Mouse (Mus musculus) heart, adult 2 months (tissue): ENCODE data around the gene Golgb1. TPM values are rescaled to one million over a fixed set of nuclear protein-coding genes. Genes with fewer than 3 reads are reported as not detected.
"Not testable (repeated sequence)": the region's sequence is repeated elsewhere in the genome, so short reads cannot be mapped to it uniquely, and the experiment has no call there.

Experiments used
- DNase-seq, 2 experiments: peaks; one replicate each; pipeline ENCODE4 v3.0.0; 2021
- H3K27ac ChIP-seq: fragments of 200-600 bp; 2 replicates; pipeline ENCODE4 v1.8.1; 2022
- H3K27me3 ChIP-seq: fragments of 200-500 bp; 2 replicates; pipeline ENCODE4 v1.6.1; 2012; ENCODE audit warnings: mild to moderate bottlenecking, low read length, inconsistent platforms, mixed read lengths; ENCODE audit not compliant: control insufficient read depth, insufficient read depth
- H3K36me3 ChIP-seq: fragments of 200-500 bp; 2 replicates; pipeline ENCODE4 v1.6.1; 2012; ENCODE audit warnings: low read length, inconsistent platforms; ENCODE audit not compliant: control insufficient read depth, insufficient read depth
- H3K4me1 ChIP-seq: fragments of 200-500 bp; 2 replicates; pipeline ENCODE4 v1.6.1; 2011; ENCODE audit warnings: low read length; ENCODE audit not compliant: control insufficient read depth, insufficient read depth
- H3K4me3 ChIP-seq: fragments of 200-600 bp; 2 replicates; pipeline ENCODE4 v1.8.1; 2022
- H3K79me2 ChIP-seq: fragments of 200-500 bp; replicated peaks from 2 replicates; pipeline ENCODE4 v1.6.1; 2012; ENCODE audit warnings: mild to moderate bottlenecking, inconsistent platforms, low read length, moderate library complexity, mixed read lengths; ENCODE audit not compliant: control insufficient read depth, insufficient read depth
- H3K9ac ChIP-seq: fragments of 200-500 bp; 2 replicates; pipeline ENCODE4 v1.6.1; 2012; ENCODE audit warnings: low read depth, mild to moderate bottlenecking, control low read depth, inconsistent platforms, low read length, mixed read lengths
- CTCF ChIP-seq: fragments of 200-600 bp; IDR thresholded peaks from 2 replicates; pipeline ENCODE4 v1.8.1; 2022; ENCODE audit warnings: antibody characterized with exemption, mild to moderate bottlenecking, moderate library complexity
- EP300 ChIP-seq: fragments of 200-500 bp; IDR thresholded peaks from 2 replicates; pipeline ENCODE4 v1.6.1; 2011; ENCODE audit warnings: low read depth, low read length, control low read depth; ENCODE audit not compliant: insufficient read depth
- POLR2A ChIP-seq: fragments of 200-500 bp; IDR thresholded peaks from 2 replicates; pipeline ENCODE4 v1.6.1; 2011; ENCODE audit warnings: mild to moderate bottlenecking, low read depth, low read length, control low read depth; ENCODE audit not compliant: insufficient read depth
- WGBS: fragments of 180-500 bp; shearing (Covaris S2); methylation state at CpG from one replicate; pipeline ENCODE4 v1.1.7; 2018; 5-methylcytosine and 5-hydroxymethylcytosine counted together
- intact Hi-C: fragments of 180-260 bp; cut with DNase I; formaldehyde crosslinking; loops from one replicate; pipeline ENCODE4 v1.15.1; 2025
- long read RNA-seq: library from polyadenylated mRNA; stranded (forward); transcript quantifications from one replicate; pipeline ENCODE4 v2.0.0, GENCODE M21; 2021
- polyA plus RNA-seq: library from polyadenylated mRNA; depleted of rRNA; stranded (reverse); fragments of >200 nt; gene quantifications from 2 replicates; pipeline ENCODE4 v1.2.3, GENCODE M21; 2012; rRNA removed
- total RNA-seq, 2 experiments: library from RNA; stranded (reverse); gene quantifications; 2 replicates each; pipeline ENCODE4 v1.2.3; 2021

The Golgb1 gene
- 10 to 100 TPM; 41.6 to 52.1 TPM for total RNA-seq
- 27.7 and 39.9 TPM in 2 replicates for polyA plus RNA-seq
- long read RNA-seq, partial matches to known transcripts, result 9 of 19 reads
- long read RNA-seq, other reads (novel, unspliced or antisense), result 10 of 19 reads

DNA sequence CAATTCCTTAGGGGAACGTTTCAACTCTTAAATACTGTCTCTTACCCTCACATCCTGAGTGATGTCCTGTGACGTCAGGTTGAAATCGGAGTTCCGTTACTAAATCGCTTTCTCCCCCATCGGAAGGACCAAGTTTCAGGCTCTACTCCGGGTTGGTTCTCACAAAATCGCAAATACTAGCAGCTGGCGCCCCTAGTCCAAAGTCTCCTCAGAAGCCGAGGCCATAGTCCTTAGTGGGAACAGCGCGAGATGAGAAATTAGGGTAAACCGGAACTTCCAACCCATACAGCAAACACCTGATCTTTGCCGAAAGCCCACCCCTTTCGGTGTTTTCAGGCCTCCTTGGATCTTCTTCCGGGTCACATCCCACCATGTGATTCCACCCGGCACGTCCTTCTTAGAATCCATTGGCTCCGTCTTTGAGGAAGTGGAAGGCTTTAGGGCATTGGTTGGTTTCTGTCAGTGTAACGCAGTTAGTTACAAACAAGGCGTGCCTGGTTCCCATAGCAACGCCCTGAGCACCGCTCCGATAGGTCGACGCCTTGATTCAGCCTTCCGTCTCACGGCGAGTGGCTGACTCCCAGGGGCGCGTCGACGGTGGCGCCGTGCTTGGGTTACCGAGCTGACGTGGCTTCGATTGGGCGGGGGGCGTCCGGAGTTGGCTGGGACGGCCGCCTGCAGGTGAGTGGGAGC lies at the start of gene Golgb1, which contains the start of gene Eaf2:
Gene Golgb1, plus strand, starts transcription at position 558 of the 693 bp plus-strand sequence.
Gene Eaf2, minus strand, starts transcription at position 421 of the 693 bp plus-strand sequence.
- no peaks in the 10 kb centered on the region for H3K27me3 ChIP-seq
- intact Hi-C loops, result loop anchor here (2.0 to 10.0 kb wide), 4 partner anchors 47 to 780 kb away; partner anchors contain the start of genes Hcls1, Iqcb1, Ndufb4 and Polq
- peaks cover 8% of the 10 kb centered on the region for H3K36me3 ChIP-seq

DNA sequence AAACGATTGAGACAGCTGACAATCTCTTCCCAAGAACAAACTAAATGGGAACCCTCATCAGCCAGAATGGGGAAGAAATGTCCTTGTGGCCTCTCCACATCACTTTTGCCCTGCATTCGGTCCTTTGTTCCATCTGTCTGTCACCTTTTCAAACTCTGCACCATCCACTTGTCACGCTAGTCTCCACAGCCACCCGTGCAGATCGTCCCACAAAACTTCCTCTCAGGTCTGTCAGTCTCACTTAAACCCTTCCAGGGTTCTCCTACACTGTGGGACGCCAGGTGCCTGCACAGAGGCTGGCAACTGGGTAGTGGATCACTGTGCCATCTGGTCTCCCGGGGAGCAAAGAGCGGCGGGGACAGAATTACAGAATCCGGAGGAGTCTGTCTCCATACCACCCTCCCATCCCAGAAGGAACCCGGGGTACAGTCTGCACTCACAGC lies 47.3 kb upstream of the Golgb1 start:
- H3K4me3 ChIP-seq, result peak overlapping the region; percentile 86
- peak overlapping the region; percentile 15; the same call in 1 of the 2 replicates for H3K27ac ChIP-seq
- no peaks in the 10 kb centered on the region for H3K36me3 ChIP-seq
- H3K4me1 ChIP-seq, result peaks cover 2% of the 10 kb centered on the region
- 11% methylated on average over 11 of the region's 11 CpGs for WGBS
- peak overlapping the region; percentile 87 for H3K9ac ChIP-seq
- TF ChIP-seq POLR2A, result no peak
- H3K27me3 ChIP-seq, result no peaks in the 10 kb centered on the region
- peaks cover 2% of the 10 kb centered on the region; the same call in 1 of the 2 replicates for H3K79me2 ChIP-seq
- intact Hi-C loops, result loop anchor here (5.0 kb wide), 2 partner anchors 45 to 185 kb away; partner anchors contain the start of gene Polq
- DNase-seq, result no peak

More for the DNA sequence above, at the start of gene Golgb1, which contains the start of gene Eaf2:
- Histone ChIP-seq H3K9ac (peak within 1 kb of the TSS; percentile 85), H3K27ac (peak within 1 kb of the TSS; percentile 91), H3K79me2 (peaks cover 1% of the 10 kb centered on the region; the same call in 1 of the 2 replicates), H3K4me3 (peak within 1 kb of the TSS; percentile 75), H3K4me1 (peaks cover 5% of the 10 kb centered on the region)
- peak; percentile 89 to 97 for DNase-seq
- TF ChIP-seq POLR2A (peak; percentile 20), CTCF (no peak), EP300 (0 out of 2 replicates have a peak, but pooled peaks have one; percentile 64)
- under 1% methylated on average over 43 of the region's 43 CpGs for WGBS

DNA sequence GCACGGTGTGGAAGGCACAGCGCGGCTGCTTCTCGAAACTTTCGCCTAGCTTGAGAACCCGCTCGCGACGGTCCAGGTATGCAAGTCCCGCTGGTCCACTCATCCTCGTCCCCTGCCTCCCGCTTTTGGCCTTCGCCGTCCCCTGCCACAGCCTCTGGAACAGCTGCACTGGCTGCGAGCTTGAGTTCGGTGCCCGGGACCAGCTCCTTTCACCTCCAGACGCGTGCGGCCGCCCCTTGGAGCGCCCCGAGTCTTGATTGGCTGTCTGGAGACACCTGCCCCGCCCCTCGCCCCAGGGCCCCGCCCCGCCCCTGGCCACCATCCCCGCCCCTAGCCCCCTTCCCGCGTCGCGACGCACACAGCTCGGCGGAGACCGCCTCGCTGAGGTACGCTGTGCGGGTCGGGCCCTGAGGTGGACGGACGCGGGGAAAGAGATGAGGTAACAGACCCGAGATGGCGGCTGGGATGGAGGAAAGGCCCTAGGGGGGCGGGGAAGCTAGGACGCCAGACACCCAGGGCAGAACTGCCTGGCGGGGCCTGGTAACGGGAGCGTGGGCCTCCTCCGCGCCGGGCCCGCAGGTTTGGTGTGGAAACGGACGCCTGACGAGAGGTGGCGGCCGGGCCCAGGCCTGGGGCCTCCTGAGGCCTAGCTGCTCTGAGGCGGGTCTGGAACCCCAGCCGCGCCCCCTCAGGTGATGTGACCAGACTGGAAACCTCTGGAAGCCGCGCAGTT lies 46.7 kb upstream of the Golgb1 start, which contains the start of gene Iqcb1:
Gene Iqcb1, plus strand, starts transcription at position 332 of the 733 bp plus-strand sequence.
- H3K36me3 ChIP-seq, result no peaks in the 10 kb centered on the region
- intact Hi-C loops, result loop anchor here (5.0 kb wide), 2 partner anchors 44 to 184 kb away; partner anchors contain the start of gene Polq
- peak within 1 kb of the TSS; percentile 66 for H3K27ac ChIP-seq
- H3K27me3 ChIP-seq, result no peaks in the 10 kb centered on the region
- peak within 1 kb of the TSS; percentile 86 for H3K4me3 ChIP-seq
- peak; percentile 85 to 89 for DNase-seq
- TF ChIP-seq EP300 (no peak), CTCF (no peak), POLR2A (0 out of 2 replicates have a peak, but pooled peaks have one; percentile 34)
- peaks cover 2% of the 10 kb centered on the region; the same call in 1 of the 2 replicates for H3K79me2 ChIP-seq
- peak within 1 kb of the TSS; percentile 96 for H3K9ac ChIP-seq
- under 1% methylated on average over 63 of the region's 64 CpGs for WGBS
- H3K4me1 ChIP-seq, result peaks cover 2% of the 10 kb centered on the region

- no peaks in the 10 kb centered on the region for H3K27me3 ChIP-seq
- 19% methylated on average over 11 of the region's 11 CpGs for WGBS
- peaks cover 2% of the 10 kb centered on the region; the same call in 1 of the 2 replicates for H3K79me2 ChIP-seq
- H3K36me3 ChIP-seq, result no peaks in the 10 kb centered on the region
- intact Hi-C loops, result loop anchor here (5.0 kb wide), 2 partner anchors 43 to 183 kb away; partner anchors contain the start of gene Polq
- TF ChIP-seq EP300 (no peak), POLR2A (no peak), CTCF (no peak)
- H3K4me3 ChIP-seq, result peak overlapping the region; percentile 86
- H3K9ac ChIP-seq, result peak overlapping the region; percentile 54
- peak in 1 of 2 experiments; percentile 19 for DNase-seq
- peaks cover 2% of the 10 kb centered on the region for H3K4me1 ChIP-seq
- H3K27ac ChIP-seq, result peak overlapping the region; percentile 66
Observed at GRCm38 (mm10) chr16:36828820-36829219, 46.1 kb upstream of the Golgb1 start.

DNA sequence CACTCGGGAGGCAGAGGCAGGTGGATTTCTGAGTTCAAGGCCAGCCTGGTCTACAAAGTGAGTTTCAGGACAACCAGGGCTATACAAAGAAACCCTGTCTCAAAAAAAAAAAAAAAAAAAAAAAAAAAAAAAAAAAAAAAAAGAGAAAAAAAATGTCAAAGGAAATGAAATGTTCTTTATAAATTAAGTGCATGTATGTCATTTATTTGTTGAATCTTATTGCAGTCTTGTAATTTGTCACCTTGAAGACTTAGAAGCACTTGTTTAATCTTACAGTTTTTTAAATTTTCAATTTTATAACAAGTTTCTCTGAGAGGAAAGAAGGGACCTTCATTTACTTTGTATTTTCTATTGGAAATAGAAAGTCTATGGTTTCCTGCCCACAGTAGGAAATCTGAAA lies 28.0 kb upstream of the Golgb1 start:
- H3K27me3 ChIP-seq, H3K4me3 ChIP-seq, H3K36me3 ChIP-seq, H3K9ac ChIP-seq, intact Hi-C loops, H3K27ac ChIP-seq, H3K79me2 ChIP-seq, H3K4me1 ChIP-seq, DNase-seq: not testable (repeated sequence)
- 91% methylated on average over 1 of the region's 1 CpGs for WGBS
